Mouse (Mus musculus): ENCODE results near the gene Hps5. TPM values are rescaled to one million over a fixed set of nuclear protein-coding genes. Genes with fewer than 3 reads are reported as not detected.
"Not testable (repeated sequence)": the region's sequence is repeated elsewhere in the genome, so short reads cannot be mapped to it uniquely, and the experiment has no call there.

Gene Hps5
- polyA plus RNA-seq, 1 experiment from 2014 or later, result 12.7 TPM

DNA sequence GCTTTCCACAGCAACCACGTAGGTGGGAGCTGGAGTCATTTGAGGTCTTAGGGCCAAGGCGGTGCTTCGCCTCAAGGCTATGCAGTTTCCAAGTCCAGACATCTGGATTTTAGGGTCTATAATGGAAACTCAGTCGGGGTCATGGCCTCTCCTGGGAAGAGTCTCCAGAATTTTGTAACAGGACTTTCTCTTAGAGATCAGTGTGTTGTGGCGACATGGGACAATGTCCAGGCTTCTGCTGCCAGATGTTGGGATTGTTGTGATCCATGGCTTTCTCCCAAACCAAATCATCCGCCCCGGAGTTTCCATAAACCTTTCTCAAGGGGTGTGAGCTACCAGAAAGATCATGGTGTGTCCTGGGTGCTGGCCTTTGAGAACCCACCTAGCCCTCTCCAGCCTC is 49.5 kb downstream of the Hps5 start:
- no peak for TF ChIP-seq CTCF (IDR thresholded peaks at IDR 0.05)
- no peak for TF ChIP-seq EP300 (IDR thresholded peaks at IDR 0.05)
- Histone ChIP-seq H3K36me3 (ENCODE audit: insufficient read depth, low read length) (no peaks in the 10 kb centered on the region), H3K27me3 (replicated peaks; ENCODE audit: insufficient read depth, low read length) (no peaks in the 10 kb centered on the region), H3K9me3 (ENCODE audit: low read length) (no peaks in the 10 kb centered on the region), H3K4me3 (ENCODE audit: low read depth, low read length) (no peak overlapping the region), H3K4me1 (ENCODE audit: insufficient read depth, low read depth, low read length) (no peaks in the 10 kb centered on the region; the same call in 1 of the 2 replicates), H3K4me2 (replicated peaks; ENCODE audit: low read depth, low read length) (no peak overlapping the region), H3K9ac (replicated peaks; ENCODE audit: low read depth) (no peak overlapping the region), H3K27ac (ENCODE audit: low read length) (0 out of 2 replicates have a peak overlapping the region, but pooled peaks have one; percentile 1)
- DNase-seq (ENCODE audit: low spot score) (peak; percentile 60), ATAC-seq (peak; percentile 62)
- WGBS, result 69% methylated on average over 7 of the region's 7 CpGs

DNA sequence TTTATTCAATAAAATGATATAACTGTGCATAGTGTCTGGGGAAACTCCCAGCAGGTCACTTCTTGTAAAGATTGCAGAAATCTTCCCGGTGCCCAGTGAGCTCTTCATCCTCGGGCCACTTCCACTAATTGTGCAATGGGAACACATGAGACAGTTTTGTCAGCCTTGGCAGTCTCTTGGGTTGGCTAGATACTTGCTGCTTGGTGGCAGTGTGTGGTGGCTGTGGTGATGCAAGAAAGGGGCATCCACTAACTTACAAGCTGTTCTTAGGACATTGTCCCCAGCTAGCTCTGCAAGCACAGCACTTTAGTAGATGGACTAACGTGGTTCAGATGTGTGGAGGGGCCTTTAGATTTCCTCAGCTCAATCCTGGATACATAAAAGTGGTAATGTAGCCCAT is 50.0 kb downstream of the Hps5 start:
- H3K4me2 ChIP-seq (replicated peaks; ENCODE audit: low read depth, low read length), result no peak overlapping the region
- ATAC-seq, result peak; percentile 53
- H3K4me3 ChIP-seq (ENCODE audit: low read depth, low read length), result no peak overlapping the region
- H3K27me3 ChIP-seq (replicated peaks; ENCODE audit: insufficient read depth, low read length), result no peaks in the 10 kb centered on the region
- no peaks in the 10 kb centered on the region for H3K36me3 ChIP-seq (ENCODE audit: insufficient read depth, low read length)
- 48% methylated on average over 3 of the region's 3 CpGs for WGBS
- no peak overlapping the region for H3K27ac ChIP-seq (ENCODE audit: low read length)
- peak; percentile 36 for DNase-seq (ENCODE audit: low spot score)
- H3K9ac ChIP-seq (replicated peaks; ENCODE audit: low read depth), result no peak overlapping the region
- TF ChIP-seq CTCF (IDR thresholded peaks at IDR 0.05), result no peak
- TF ChIP-seq EP300 (IDR thresholded peaks at IDR 0.05), result no peak
- H3K9me3 ChIP-seq (ENCODE audit: low read length), result no peaks in the 10 kb centered on the region
- H3K4me1 ChIP-seq (ENCODE audit: insufficient read depth, low read depth, low read length), result no peaks in the 10 kb centered on the region; the same call in 1 of the 2 replicates

DNA sequence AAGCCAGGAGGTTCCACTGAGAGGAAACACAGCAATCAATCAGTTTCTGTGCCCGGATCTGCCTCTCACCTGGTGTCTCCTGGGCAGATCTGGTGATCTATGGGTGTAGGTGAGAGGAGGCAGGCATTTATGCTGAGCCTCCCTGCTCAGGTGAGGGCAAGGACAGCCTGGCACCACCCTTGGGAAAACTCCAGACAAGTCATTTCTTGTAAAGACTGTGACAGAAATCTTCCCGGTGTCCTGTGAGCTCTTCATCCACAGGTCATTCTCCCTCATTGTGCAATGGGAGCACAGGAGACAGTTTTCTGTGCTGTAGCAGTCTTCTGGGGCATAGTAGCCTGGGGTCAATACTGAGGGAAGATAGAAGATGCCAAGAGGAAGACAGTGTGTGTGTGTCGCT is 53.0 kb downstream of the Hps5 start, which contains the start of gene Saa1:
Gene Saa1 (minus strand): TSS at position 101 of the 400 bp plus-strand sequence.
- not testable (repeated sequence) for ATAC-seq; H3K9me3 ChIP-seq (ENCODE audit: low read length); H3K27ac ChIP-seq (ENCODE audit: low read length); DNase-seq (ENCODE audit: low spot score); H3K36me3 ChIP-seq (ENCODE audit: insufficient read depth, low read length); H3K9ac ChIP-seq (replicated peaks; ENCODE audit: low read depth); H3K4me3 ChIP-seq (ENCODE audit: low read depth, low read length); H3K4me2 ChIP-seq (replicated peaks; ENCODE audit: low read depth, low read length); H3K27me3 ChIP-seq (replicated peaks; ENCODE audit: insufficient read depth, low read length); H3K4me1 ChIP-seq (ENCODE audit: insufficient read depth, low read depth, low read length)
- 56% methylated on average over 2 of the region's 3 CpGs for WGBS

- WGBS, result 70% methylated on average over 5 of the region's 5 CpGs
Observed at GRCm38 (mm10) chr7:46740041-46740440, 55.8 kb downstream of the Hps5 start.

GRCm38 (mm10) chr7:46738561-46739460 is 57.1 kb downstream of the Hps5 start:
- Histone ChIP-seq H3K9ac (replicated peaks; ENCODE audit: low read depth) (no peak overlapping the region), H3K36me3 (ENCODE audit: insufficient read depth, low read length) (no peaks in the 10 kb centered on the region), H3K27ac (ENCODE audit: low read length) (no peak overlapping the region), H3K27me3 (replicated peaks; ENCODE audit: insufficient read depth, low read length) (no peaks in the 10 kb centered on the region), H3K9me3 (ENCODE audit: low read length) (no peaks in the 10 kb centered on the region), H3K4me3 (ENCODE audit: low read depth, low read length) (no peak overlapping the region), H3K4me1 (ENCODE audit: insufficient read depth, low read depth, low read length) (no peaks in the 10 kb centered on the region), H3K4me2 (replicated peaks; ENCODE audit: low read depth, low read length) (no peak overlapping the region)
- peak; percentile 76; the same call in 1 of the 2 replicates for TF ChIP-seq EP300 (IDR thresholded peaks at IDR 0.05)
- no peak for TF ChIP-seq CTCF (IDR thresholded peaks at IDR 0.05)
- peak; percentile 53 for DNase-seq (ENCODE audit: low spot score)
- ATAC-seq, result peak; percentile 80
- 62% methylated on average over 12 of the region's 12 CpGs for WGBS

More at GRCm38 (mm10) chr7:46740041-46740440, 55.8 kb downstream of the Hps5 start:
- DNase-seq (ENCODE audit: low spot score); H3K4me1 ChIP-seq (ENCODE audit: insufficient read depth, low read depth, low read length); H3K36me3 ChIP-seq (ENCODE audit: insufficient read depth, low read length); H3K9ac ChIP-seq (replicated peaks; ENCODE audit: low read depth); H3K9me3 ChIP-seq (ENCODE audit: low read length); H3K4me3 ChIP-seq (ENCODE audit: low read depth, low read length); H3K27me3 ChIP-seq (replicated peaks; ENCODE audit: insufficient read depth, low read length); H3K4me2 ChIP-seq (replicated peaks; ENCODE audit: low read depth, low read length); ATAC-seq; H3K27ac ChIP-seq (ENCODE audit: low read length): not testable (repeated sequence)

DNA sequence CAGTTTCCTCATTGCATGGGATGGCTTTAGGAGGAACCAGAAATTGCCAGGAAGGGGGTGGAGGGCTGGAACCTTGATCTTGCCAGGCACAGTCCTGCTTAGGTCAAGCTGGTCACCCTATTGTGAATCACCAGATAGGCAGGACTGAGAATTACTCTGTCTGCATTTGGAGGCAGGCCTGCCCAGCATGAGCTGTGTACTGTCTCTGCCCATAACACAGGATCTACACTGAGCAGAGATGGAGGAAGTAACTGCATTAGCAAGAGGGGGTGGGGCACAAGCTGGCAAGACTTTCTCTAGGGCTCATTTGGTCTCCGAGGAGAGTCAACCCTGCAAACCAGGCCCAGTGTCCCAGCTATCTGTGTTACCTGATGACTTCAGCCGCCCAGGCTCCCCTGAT is 60.9 kb downstream of the Hps5 start:
- TF ChIP-seq EP300 (IDR thresholded peaks at IDR 0.05), result no peak
- TF ChIP-seq CTCF (IDR thresholded peaks at IDR 0.05), result no peak
- no peak overlapping the region for H3K27ac ChIP-seq (ENCODE audit: low read length)

More for the DNA sequence above, 60.9 kb downstream of the Hps5 start:
- no peak overlapping the region for H3K4me2 ChIP-seq (replicated peaks; ENCODE audit: low read depth, low read length)
- H3K9ac ChIP-seq (replicated peaks; ENCODE audit: low read depth), result no peak overlapping the region
- no peaks in the 10 kb centered on the region for H3K4me1 ChIP-seq (ENCODE audit: insufficient read depth, low read depth, low read length)
- no peak for DNase-seq (ENCODE audit: low spot score)
- no peaks in the 10 kb centered on the region for H3K27me3 ChIP-seq (replicated peaks; ENCODE audit: insufficient read depth, low read length)
- no peak for ATAC-seq
- 82% methylated on average over 2 of the region's 2 CpGs for WGBS
- H3K9me3 ChIP-seq (ENCODE audit: low read length), result no peaks in the 10 kb centered on the region
- no peak overlapping the region for H3K4me3 ChIP-seq (ENCODE audit: low read depth, low read length)
- H3K36me3 ChIP-seq (ENCODE audit: insufficient read depth, low read length), result no peaks in the 10 kb centered on the region

All from lung, postnatal 0 days (tissue).